Mouse (Mus musculus) heart, embryonic 11.5 days (tissue): Measurements from ENCODE around the gene Foxn1. TPM values are rescaled to one million over a fixed set of nuclear protein-coding genes. Genes with fewer than 3 reads are reported as not detected.

Experiments used
- ATAC-seq: fragments of 200-750 bp; cut with Nextera tagmentation; replicated peaks from 2 replicates; pipeline ENCODE4 v1.8.0; 2017; ENCODE audit warnings: moderate library complexity; ENCODE audit not compliant: insufficient number of reproducible peaks, low FRiP score, low TSS enrichment
- H3K27ac ChIP-seq: fragments of 300-500 bp; sonication (generic); 2 replicates; pipeline ENCODE4 v1.5.1; 2014; ENCODE audit warnings: mild to moderate bottlenecking, low read depth, low read length
- H3K27me3 ChIP-seq: fragments of 300-500 bp; sonication (generic); 2 replicates; pipeline ENCODE4 v1.6.1; 2014; ENCODE audit warnings: mild to moderate bottlenecking, low read length, mixed read lengths; ENCODE audit not compliant: control insufficient read depth, insufficient read depth
- H3K36me3 ChIP-seq: fragments of 300-500 bp; sonication (generic); 2 replicates; pipeline ENCODE4 v1.6.1; 2014; ENCODE audit warnings: mild to moderate bottlenecking, low read length, moderate library complexity, mixed read lengths; ENCODE audit not compliant: control insufficient read depth, insufficient read depth
- H3K4me1 ChIP-seq: fragments of 300-500 bp; sonication (generic); 2 replicates; pipeline ENCODE4 v1.6.1; 2014; ENCODE audit warnings: low read length; ENCODE audit not compliant: control insufficient read depth, insufficient read depth
- H3K4me2 ChIP-seq: fragments of 300-500 bp; sonication (generic); 2 replicates; pipeline ENCODE4 v1.6.1; 2014; ENCODE audit warnings: mild to moderate bottlenecking, moderate library complexity
- H3K4me3 ChIP-seq: fragments of 300-500 bp; sonication (generic); 2 replicates; pipeline ENCODE4 v1.5.1; 2014; ENCODE audit warnings: low read depth, low read length
- H3K9ac ChIP-seq: fragments of 300-500 bp; sonication (generic); 2 replicates; pipeline ENCODE4 v1.6.1; 2014; ENCODE audit warnings: mild to moderate bottlenecking, low read depth, low read length, moderate library complexity
- H3K9me3 ChIP-seq: fragments of 300-500 bp; sonication (generic); replicated peaks from 2 replicates; pipeline ENCODE4 v1.6.1; 2016; ENCODE audit warnings: low read length; ENCODE audit not compliant: control insufficient read depth
- WGBS: fragments of 180-500 bp; shearing (Covaris S2); extraction: QIAGEN DNeasy Blood & Tissue Kit; methylation state at CpG from one replicate; pipeline ENCODE4 v1.1.7; 2014; ENCODE audit not compliant: insufficient replicate concordance; 5-methylcytosine and 5-hydroxymethylcytosine counted together
- polyA plus RNA-seq: library from polyadenylated mRNA; unstranded; fragments of >200 nt; fragmentation: Nextera tagmentation; extraction: Ambion mirVana; gene quantifications from 2 replicates; pipeline ENCODE4 v1.2.1, GENCODE M21; 2014

Gene Foxn1
- polyA plus RNA-seq, 1 experiment from 2014 or later = 0.29 TPM

DNA sequence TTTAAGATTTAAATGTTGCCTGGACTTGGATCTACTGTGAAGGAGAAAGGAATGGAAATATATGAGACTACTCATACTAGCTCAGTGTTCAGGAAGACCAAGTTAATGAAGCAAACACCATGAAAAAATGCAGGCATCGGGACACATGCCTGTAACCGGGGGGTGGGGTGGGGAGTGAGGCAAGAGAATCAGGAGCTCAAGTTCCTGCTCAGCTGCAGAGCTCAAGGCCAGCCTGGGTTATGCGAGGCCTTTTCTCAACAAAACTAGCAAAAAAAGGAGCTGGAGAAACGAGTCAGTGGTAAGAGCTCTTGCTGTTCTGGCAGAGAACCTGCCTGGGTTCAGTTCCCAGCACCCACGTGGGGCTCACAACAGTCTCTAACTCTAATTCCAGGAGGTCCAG lies 52.4 kb downstream of the Foxn1 start:
- ATAC-seq = no peak
- Histone ChIP-seq H3K27ac (no peak overlapping the region), H3K4me1 (no peaks in the 10 kb centered on the region; the same call in 1 of the 2 replicates), H3K9ac (no peak overlapping the region), H3K9me3 (no peaks in the 10 kb centered on the region), H3K36me3 (peaks cover 13% of the 10 kb centered on the region), H3K4me2 (no peak overlapping the region), H3K4me3 (no peak overlapping the region), H3K27me3 (no peaks in the 10 kb centered on the region)
- 87% methylated on average over 5 of the region's 5 CpGs for WGBS

DNA sequence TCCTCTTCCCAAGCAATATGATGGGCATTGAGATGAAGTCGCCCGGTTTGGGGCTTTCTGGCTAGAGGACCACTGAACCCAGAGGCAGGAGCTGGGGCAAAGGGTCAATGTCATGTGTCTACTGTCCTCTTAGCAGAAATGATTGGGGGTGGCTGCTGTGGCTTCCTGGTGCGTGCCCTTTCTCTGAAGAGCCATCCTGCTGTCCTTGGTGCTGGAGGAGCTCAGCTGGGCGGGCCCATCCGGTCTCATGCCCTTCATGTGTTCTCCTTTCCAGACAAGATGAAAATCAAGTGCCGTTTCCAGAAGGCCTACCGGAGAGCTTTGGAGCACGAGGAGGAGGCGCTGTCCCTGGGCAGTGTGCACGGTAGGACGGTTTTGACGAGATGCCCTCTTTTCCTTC lies 53.7 kb downstream of the Foxn1 start:
- Histone ChIP-seq H3K4me1 (no peaks in the 10 kb centered on the region; the same call in 1 of the 2 replicates), H3K27ac (no peak overlapping the region), H3K4me2 (no peak overlapping the region), H3K9me3 (no peaks in the 10 kb centered on the region), H3K36me3 (peaks cover 10% of the 10 kb centered on the region; the same call in 1 of the 2 replicates), H3K27me3 (no peaks in the 10 kb centered on the region), H3K4me3 (no peak overlapping the region), H3K9ac (no peak overlapping the region)
- no peak for ATAC-seq
- 95% methylated on average over 12 of the region's 12 CpGs for WGBS

DNA sequence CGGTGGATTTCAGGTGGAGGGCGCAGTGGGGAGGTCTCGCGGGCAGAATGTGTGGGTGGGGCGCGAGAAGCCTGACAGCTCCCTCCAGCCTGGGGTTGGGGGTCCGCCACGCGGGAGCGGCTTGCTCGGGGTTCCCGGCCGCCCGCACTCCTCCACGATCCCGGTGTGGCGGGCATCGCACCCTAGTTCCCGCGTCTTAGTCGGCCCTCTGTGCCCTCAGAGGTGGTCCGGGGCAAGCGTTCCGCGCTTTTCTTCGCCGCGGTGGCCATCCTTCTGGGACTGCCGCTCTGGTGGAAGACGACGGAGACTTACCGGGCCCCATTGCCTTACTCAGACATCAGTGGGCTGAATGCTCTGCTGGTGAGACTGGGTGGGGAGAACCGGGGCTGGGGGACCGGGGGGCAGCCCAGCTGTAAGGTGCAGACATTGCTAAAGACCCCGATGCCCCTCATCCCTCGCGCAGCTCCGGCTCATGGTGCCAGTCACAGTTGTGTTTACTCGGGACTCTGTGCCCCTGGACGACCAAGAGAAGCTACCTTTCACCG lies 57.8 kb downstream of the Foxn1 start:
- peak overlapping the region; percentile 89 for H3K9ac ChIP-seq
- no peak overlapping the region for H3K27ac ChIP-seq
- no peaks in the 10 kb centered on the region; the same call in 1 of the 2 replicates for H3K4me1 ChIP-seq
- H3K4me3 ChIP-seq = peak overlapping the region; percentile 95
- 1% methylated on average over 41 of the region's 41 CpGs for WGBS
- H3K27me3 ChIP-seq = no peaks in the 10 kb centered on the region
- no peaks in the 10 kb centered on the region for H3K9me3 ChIP-seq
- peaks cover 8% of the 10 kb centered on the region; the same call in 1 of the 2 replicates for H3K36me3 ChIP-seq
- H3K4me2 ChIP-seq = peak overlapping the region; percentile 92
- ATAC-seq = peak; percentile 54; the same call in 1 of the 2 replicates

DNA sequence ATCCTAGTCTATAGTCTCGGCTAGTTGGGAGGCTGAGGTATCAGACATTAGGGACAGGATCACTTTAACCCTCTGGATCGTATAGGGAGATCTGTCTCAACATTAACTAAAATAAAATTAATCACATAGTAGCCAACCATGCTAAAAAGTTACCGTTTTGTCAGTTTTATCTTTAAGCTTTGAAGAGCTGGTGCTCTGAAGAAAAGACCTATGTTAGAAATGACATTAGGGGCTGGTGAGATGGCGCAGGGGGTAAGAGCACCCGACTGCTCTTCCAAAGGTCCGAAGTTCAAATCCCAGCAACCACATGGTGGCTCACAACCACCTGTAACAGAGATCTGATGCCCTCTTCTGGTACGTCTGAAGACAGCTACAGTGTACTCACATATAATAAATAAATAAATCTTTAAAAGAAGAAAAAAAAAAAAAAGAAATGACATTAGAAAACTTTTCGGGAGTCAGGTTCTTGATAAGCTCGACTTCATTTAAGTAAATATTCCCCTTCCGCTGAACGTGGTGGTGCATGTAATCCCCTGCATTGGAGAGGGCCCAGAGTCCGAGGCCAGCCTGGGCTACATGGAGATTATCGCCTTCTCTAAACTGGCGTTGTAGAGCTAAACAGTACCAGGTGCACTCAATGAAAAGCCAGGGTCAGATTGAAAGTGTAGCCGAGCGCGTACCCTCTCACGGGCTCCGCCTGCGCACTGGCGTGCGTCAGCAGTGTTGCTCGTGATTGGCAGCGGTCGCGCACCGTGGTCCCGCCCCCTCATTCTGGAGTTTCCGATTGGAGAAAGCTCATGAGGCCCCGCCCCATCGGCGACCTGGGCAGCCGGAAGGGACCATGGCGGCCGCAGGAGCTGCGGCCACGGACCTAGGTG lies 58.5 kb downstream of the Foxn1 start, which contains the start of gene Pigs:
Gene Pigs (plus strand): TSS at position 782 of the 878 bp plus-strand sequence.
- peak within 1 kb of the TSS; percentile 89 for H3K9ac ChIP-seq
- peaks cover 4% of the 10 kb centered on the region for H3K4me1 ChIP-seq
- no peak within 1 kb of the TSS for H3K27ac ChIP-seq
- H3K27me3 ChIP-seq = no peaks in the 10 kb centered on the region
- 12% methylated on average over 37 of the region's 37 CpGs for WGBS
- H3K4me3 ChIP-seq = peak within 1 kb of the TSS; percentile 95
- peak; percentile 92 for ATAC-seq
- H3K36me3 ChIP-seq = 0 out of 2 replicates have a peak, but pooled peaks cover 2% of the 10 kb centered on the region
- peak within 1 kb of the TSS; percentile 92 for H3K4me2 ChIP-seq
- no peaks in the 10 kb centered on the region for H3K9me3 ChIP-seq

GRCm38 (mm10) chr11:78327215-78327614 lies 59.1 kb downstream of the Foxn1 start:
- Histone ChIP-seq H3K9ac (no peak overlapping the region), H3K4me1 (peaks cover 4% of the 10 kb centered on the region), H3K4me2 (no peak overlapping the region), H3K9me3 (no peaks in the 10 kb centered on the region), H3K27me3 (no peaks in the 10 kb centered on the region), H3K27ac (no peak overlapping the region), H3K36me3 (0 out of 2 replicates have a peak, but pooled peaks cover 2% of the 10 kb centered on the region), H3K4me3 (no peak overlapping the region)
- WGBS = 90% methylated on average over 4 of the region's 4 CpGs
- no peak for ATAC-seq

DNA sequence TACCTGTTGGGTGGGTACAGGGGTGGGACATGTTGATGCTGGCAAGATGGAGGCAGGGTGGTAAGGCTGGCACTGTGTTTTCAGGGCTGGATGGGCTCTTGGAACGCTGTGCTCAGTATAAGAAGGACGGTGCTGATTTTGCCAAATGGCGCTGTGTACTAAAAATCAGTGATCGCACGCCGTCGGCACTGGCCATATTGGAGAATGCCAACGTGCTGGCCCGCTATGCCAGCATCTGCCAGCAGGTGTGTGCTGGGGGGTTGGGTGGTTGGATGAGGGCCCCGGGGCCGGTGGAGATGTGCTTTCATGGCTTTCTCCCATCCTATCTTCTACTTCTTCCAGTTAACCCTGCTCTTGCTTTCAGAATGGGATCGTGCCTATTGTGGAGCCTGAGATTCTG lies 61.4 kb downstream of the Foxn1 start:
- Histone ChIP-seq H3K9me3 (no peaks in the 10 kb centered on the region), H3K27me3 (no peaks in the 10 kb centered on the region), H3K4me1 (peaks cover 4% of the 10 kb centered on the region), H3K36me3 (peaks cover 14% of the 10 kb centered on the region), H3K4me2 (no peak overlapping the region), H3K27ac (no peak overlapping the region), H3K9ac (no peak overlapping the region), H3K4me3 (no peak overlapping the region)
- ATAC-seq = no peak
- 96% methylated on average over 12 of the region's 12 CpGs for WGBS

GRCm38 (mm10) chr11:78324000-78324785 lies 62.2 kb downstream of the Foxn1 start:
- no peak overlapping the region for H3K9ac ChIP-seq
- 88% methylated on average over 15 of the region's 15 CpGs for WGBS
- no peaks in the 10 kb centered on the region for H3K9me3 ChIP-seq
- no peak overlapping the region for H3K27ac ChIP-seq
- no peak overlapping the region for H3K4me3 ChIP-seq
- ATAC-seq = no peak
- peaks cover 19% of the 10 kb centered on the region for H3K36me3 ChIP-seq
- H3K4me2 ChIP-seq = no peak overlapping the region
- H3K27me3 ChIP-seq = no peaks in the 10 kb centered on the region
- peaks cover 4% of the 10 kb centered on the region for H3K4me1 ChIP-seq

- no peaks in the 10 kb centered on the region for H3K27me3 ChIP-seq
- H3K9ac ChIP-seq = no peak within 1 kb of the TSS
- H3K4me2 ChIP-seq = peak within 1 kb of the TSS; percentile 52
- peaks cover 4% of the 10 kb centered on the region; the same call in 1 of the 2 replicates for H3K4me1 ChIP-seq
- no peak within 1 kb of the TSS for H3K27ac ChIP-seq
- peak; percentile 90 for ATAC-seq
- no peaks in the 10 kb centered on the region for H3K9me3 ChIP-seq
- H3K4me3 ChIP-seq = peak within 1 kb of the TSS; percentile 23; the same call in 1 of the 2 replicates
- peaks cover 29% of the 10 kb centered on the region for H3K36me3 ChIP-seq
- WGBS = 3% methylated on average over 15 of the region's 15 CpGs
These were observed 63.5 kb downstream of the Foxn1 start, which contains the start of gene Aldoc for GRCm38 (mm10) chr11:78322860-78323259. TSS of gene Aldoc (plus strand) at chr11:78322968.
